Mouse (Mus musculus) embryonic facial prominence, embryonic 15.5 days (tissue): ENCODE measurements around the gene Xab2. TPM values are rescaled to one million over a fixed set of nuclear protein-coding genes. Genes with fewer than 3 reads are reported as not detected.

Source experiments
- ATAC-seq: fragments of 200-750 bp; cut with Nextera tagmentation; 2 replicates; pipeline ENCODE4 v1.8.0; 2017; ENCODE audit warnings: low read depth, moderate TSS enrichment; ENCODE audit not compliant: insufficient number of reproducible peaks, low FRiP score, low TSS enrichment
- H3K27ac ChIP-seq: fragments of 300-500 bp; sonication (generic); replicated peaks from 2 replicates; pipeline ENCODE4 v1.5.1; 2015; ENCODE audit warnings: mild to moderate bottlenecking, inconsistent platforms
- H3K27me3 ChIP-seq: fragments of 300-500 bp; sonication (generic); 2 replicates; pipeline ENCODE4 v1.6.1; 2015; ENCODE audit warnings: inconsistent platforms
- H3K36me3 ChIP-seq: fragments of 300-500 bp; sonication (generic); 2 replicates; pipeline ENCODE4 v1.6.1; 2015; ENCODE audit warnings: mild to moderate bottlenecking, inconsistent platforms
- H3K4me1 ChIP-seq: fragments of 300-500 bp; sonication (generic); 2 replicates; pipeline ENCODE4 v1.6.1; 2015; ENCODE audit warnings: inconsistent platforms
- H3K4me2 ChIP-seq: fragments of 300-500 bp; sonication (generic); replicated peaks from 2 replicates; pipeline ENCODE4 v1.6.1; 2015; ENCODE audit warnings: mild to moderate bottlenecking, inconsistent platforms
- H3K4me3 ChIP-seq: fragments of 300-500 bp; sonication (generic); replicated peaks from 2 replicates; pipeline ENCODE4 v1.5.1; 2015; ENCODE audit warnings: mild to moderate bottlenecking, inconsistent platforms
- H3K9ac ChIP-seq: fragments of 300-500 bp; sonication (generic); 2 replicates; pipeline ENCODE4 v1.6.1; 2015; ENCODE audit warnings: inconsistent platforms
- H3K9me3 ChIP-seq: fragments of 300-500 bp; sonication (generic); replicated peaks from 2 replicates; pipeline ENCODE4 v1.6.1; 2016; ENCODE audit warnings: inconsistent platforms
- WGBS: fragments of 180-500 bp; shearing (Covaris S2); methylation state at CpG from one replicate; pipeline ENCODE4 v1.1.7; 2015; 5-methylcytosine and 5-hydroxymethylcytosine counted together
- polyA plus RNA-seq: library from polyadenylated mRNA; unstranded; fragments of >200 nt; fragmentation: Nextera tagmentation; extraction: Ambion mirVana; gene quantifications from 2 replicates; pipeline ENCODE4 v1.2.1, GENCODE M21; 2015

The Xab2 gene
- polyA plus RNA-seq, 1 experiment from 2014 or later, result 55.7 TPM

DNA sequence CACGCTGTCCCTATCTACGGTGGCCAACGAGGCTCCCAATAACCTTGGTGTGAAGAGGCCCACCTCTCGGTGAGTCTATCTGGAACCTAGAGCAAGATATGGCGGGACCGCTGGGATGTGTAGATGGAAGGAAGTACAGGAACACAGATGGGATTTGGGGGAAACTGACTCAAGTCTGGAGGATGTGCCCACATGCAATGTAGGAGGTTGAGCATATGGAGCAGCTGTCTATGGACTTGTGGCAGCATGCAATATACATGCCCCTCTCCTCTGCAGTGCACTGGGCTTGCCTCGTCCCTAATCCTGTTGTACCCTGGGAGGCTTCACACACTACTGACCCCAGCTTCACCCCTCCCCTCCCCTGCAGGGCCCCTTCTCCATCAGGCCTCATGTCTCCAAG lies 13.3 kb downstream of the Xab2 start:
- peaks cover 62% of the 10 kb centered on the region for H3K36me3 ChIP-seq
- WGBS, result 88% methylated on average over 7 of the region's 7 CpGs
- peaks cover 8% of the 10 kb centered on the region; the same call in 1 of the 2 replicates for H3K4me1 ChIP-seq

GRCm38 (mm10) chr8:3606593-3606992 lies 14.5 kb downstream of the Xab2 start:
- Histone ChIP-seq H3K4me1 (peaks cover 8% of the 10 kb centered on the region; the same call in 1 of the 2 replicates), H3K9me3 (no peaks in the 10 kb centered on the region), H3K4me2 (no peak overlapping the region), H3K4me3 (no peak overlapping the region), H3K9ac (no peak overlapping the region), H3K27ac (0 out of 2 replicates have a peak overlapping the region, but pooled peaks have one; percentile 11), H3K36me3 (peaks cover 58% of the 10 kb centered on the region), H3K27me3 (no peaks in the 10 kb centered on the region)
- no peak for ATAC-seq
- 76% methylated on average over 16 of the region's 16 CpGs for WGBS

More for the DNA sequence above, 13.3 kb downstream of the Xab2 start:
- Histone ChIP-seq H3K9ac (no peak overlapping the region), H3K27ac (no peak overlapping the region), H3K4me2 (no peak overlapping the region), H3K27me3 (no peaks in the 10 kb centered on the region), H3K4me3 (no peak overlapping the region), H3K9me3 (no peaks in the 10 kb centered on the region)
- ATAC-seq, result no peak

GRCm38 (mm10) chr8:3603439-3603838 lies 17.7 kb downstream of the Xab2 start:
- H3K4me3 ChIP-seq, result no peak overlapping the region
- no peak overlapping the region for H3K9ac ChIP-seq
- H3K4me2 ChIP-seq, result no peak overlapping the region
- ATAC-seq, result no peak
- no peaks in the 10 kb centered on the region for H3K4me1 ChIP-seq
- H3K27ac ChIP-seq, result no peak overlapping the region
- peaks cover 42% of the 10 kb centered on the region for H3K36me3 ChIP-seq
- WGBS, result 78% methylated on average over 13 of the region's 13 CpGs
- H3K27me3 ChIP-seq, result no peaks in the 10 kb centered on the region
- H3K9me3 ChIP-seq, result no peaks in the 10 kb centered on the region

- H3K4me2 ChIP-seq, result no peak overlapping the region
- H3K27me3 ChIP-seq, result no peaks in the 10 kb centered on the region
- 0 out of 2 replicates have a peak, but pooled peaks cover 3% of the 10 kb centered on the region for H3K4me1 ChIP-seq
- no peak overlapping the region for H3K9ac ChIP-seq
- 86% methylated on average over 6 of the region's 6 CpGs for WGBS
- ATAC-seq, result no peak; the same call in 1 of the 2 replicates
- H3K9me3 ChIP-seq, result no peaks in the 10 kb centered on the region
- H3K4me3 ChIP-seq, result no peak overlapping the region
- H3K27ac ChIP-seq, result no peak overlapping the region
- H3K36me3 ChIP-seq, result peaks cover 31% of the 10 kb centered on the region
These were observed 20.7 kb downstream of the Xab2 start for GRCm38 (mm10) chr8:3600401-3600800.

DNA sequence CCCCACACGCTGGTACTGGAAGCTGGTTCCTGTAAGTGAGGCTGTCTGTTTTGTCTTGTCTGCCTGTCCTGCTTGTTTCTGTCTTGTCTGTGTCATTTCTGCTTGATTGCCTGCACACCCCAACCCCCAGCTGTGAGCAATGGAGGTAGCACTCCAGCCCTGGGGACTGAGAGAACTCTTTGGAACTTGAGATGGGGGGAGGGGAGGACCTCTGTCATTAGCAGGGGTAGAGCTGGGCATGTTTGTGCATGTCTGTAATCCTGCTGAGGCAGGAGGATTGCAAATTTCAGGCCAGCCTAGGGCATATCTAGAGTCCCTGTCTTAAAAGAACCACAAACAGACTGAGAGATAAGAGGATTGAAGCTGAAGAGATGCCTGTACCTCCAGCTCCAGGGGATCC lies 21.9 kb downstream of the Xab2 start:
- ATAC-seq, result no peak
- Histone ChIP-seq H3K4me1 (0 out of 2 replicates have a peak, but pooled peaks cover 3% of the 10 kb centered on the region), H3K27me3 (no peaks in the 10 kb centered on the region), H3K9ac (no peak overlapping the region), H3K36me3 (peaks cover 28% of the 10 kb centered on the region), H3K9me3 (no peaks in the 10 kb centered on the region), H3K4me2 (no peak overlapping the region), H3K27ac (no peak overlapping the region), H3K4me3 (no peak overlapping the region)
- WGBS, result 50% methylated on average over 1 of the region's 1 CpGs

DNA sequence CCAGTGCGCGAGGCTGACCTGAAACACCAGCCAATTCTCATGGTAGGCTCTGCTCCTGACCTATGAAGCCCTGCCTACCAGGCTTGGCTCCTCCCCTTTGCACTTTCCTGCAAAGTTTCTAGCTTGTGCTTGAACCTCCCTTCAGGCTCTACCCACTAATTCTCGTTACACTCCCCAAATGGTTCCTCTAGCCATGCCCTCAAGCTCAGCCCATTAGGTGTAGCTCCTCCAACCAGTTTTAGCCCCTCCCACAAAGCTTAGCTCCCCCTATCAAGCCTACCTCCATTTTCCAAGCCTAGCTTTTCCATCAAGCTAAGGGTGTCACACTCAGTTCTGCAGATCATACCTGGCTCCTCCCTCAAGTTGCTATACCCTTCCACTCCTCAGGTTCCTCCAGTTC lies 23.1 kb downstream of the Xab2 start:
- H3K9ac ChIP-seq, result no peak overlapping the region
- no peaks in the 10 kb centered on the region for H3K27me3 ChIP-seq
- H3K27ac ChIP-seq, result no peak overlapping the region
- peaks cover 22% of the 10 kb centered on the region for H3K36me3 ChIP-seq
- no peaks in the 10 kb centered on the region for H3K9me3 ChIP-seq
- ATAC-seq, result no peak
- peaks cover 7% of the 10 kb centered on the region; the same call in 1 of the 2 replicates for H3K4me1 ChIP-seq
- WGBS, result 65% methylated on average over 3 of the region's 3 CpGs
- no peak overlapping the region for H3K4me3 ChIP-seq
- no peak overlapping the region for H3K4me2 ChIP-seq

GRCm38 (mm10) chr8:3594466-3594865 lies 26.6 kb downstream of the Xab2 start:
- Histone ChIP-seq H3K27me3 (no peaks in the 10 kb centered on the region), H3K27ac (no peak overlapping the region), H3K9ac (no peak overlapping the region), H3K4me1 (peaks cover 7% of the 10 kb centered on the region; the same call in 1 of the 2 replicates), H3K36me3 (peaks cover 5% of the 10 kb centered on the region; the same call in 1 of the 2 replicates), H3K4me3 (no peak overlapping the region), H3K9me3 (no peaks in the 10 kb centered on the region), H3K4me2 (no peak overlapping the region)
- WGBS, result 79% methylated on average over 2 of the region's 2 CpGs
- no peak for ATAC-seq

DNA sequence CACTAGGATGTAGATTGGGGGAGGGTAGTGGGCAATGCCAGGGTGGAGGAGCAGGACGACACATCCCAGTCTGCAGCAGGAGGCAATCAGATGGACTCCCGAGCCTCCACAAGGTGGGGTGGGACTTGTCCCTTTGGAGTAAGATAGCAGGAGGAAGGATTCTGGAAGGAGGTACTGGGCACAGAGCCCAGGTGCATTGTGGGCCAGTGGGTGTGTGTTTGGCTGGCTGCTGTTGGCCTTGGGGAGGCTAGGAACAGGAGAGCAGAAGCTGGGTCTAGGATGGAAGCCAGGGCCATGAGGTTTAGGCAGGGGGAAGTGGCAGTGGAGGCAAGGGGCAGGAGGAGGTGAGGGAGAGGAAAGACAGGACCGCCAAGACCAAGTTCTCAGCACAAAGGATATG lies 27.6 kb downstream of the Xab2 start:
- WGBS, result 63% methylated on average over 3 of the region's 3 CpGs
- Histone ChIP-seq H3K9me3 (no peaks in the 10 kb centered on the region), H3K27ac (no peak overlapping the region), H3K4me2 (no peak overlapping the region), H3K4me1 (peaks cover 8% of the 10 kb centered on the region; the same call in 1 of the 2 replicates), H3K9ac (no peak overlapping the region), H3K4me3 (no peak overlapping the region), H3K27me3 (no peaks in the 10 kb centered on the region), H3K36me3 (no peaks in the 10 kb centered on the region)
- no peak for ATAC-seq

DNA sequence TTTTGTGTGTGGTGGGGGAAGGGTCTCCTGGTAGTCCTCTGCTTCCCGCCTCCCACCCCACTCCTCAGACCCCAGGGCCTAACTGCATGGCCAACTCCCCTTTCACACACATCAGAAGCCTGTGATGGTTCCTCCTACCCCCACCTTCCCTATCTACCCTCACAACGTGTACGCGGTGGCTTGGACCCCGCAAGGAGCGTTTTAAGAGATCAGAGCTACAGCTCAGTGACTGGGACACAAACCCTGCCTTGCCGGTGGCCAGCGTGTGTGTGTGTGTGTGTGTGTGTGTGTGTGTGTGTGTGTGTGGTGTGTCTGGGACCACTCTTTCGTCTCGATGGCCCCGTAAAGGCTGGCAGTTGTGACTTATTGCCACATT lies 32.9 kb downstream of the Xab2 start:
- H3K9ac ChIP-seq, result peak overlapping the region; percentile 65
- H3K36me3 ChIP-seq, result no peaks in the 10 kb centered on the region
- WGBS, result 1% methylated on average over 11 of the region's 11 CpGs
- peak overlapping the region; percentile 71 for H3K4me3 ChIP-seq
- peaks cover 15% of the 10 kb centered on the region for H3K4me1 ChIP-seq
- peak overlapping the region; percentile 83 for H3K27ac ChIP-seq
- peaks cover 4% of the 10 kb centered on the region for H3K27me3 ChIP-seq
- H3K9me3 ChIP-seq, result no peaks in the 10 kb centered on the region
- H3K4me2 ChIP-seq, result peak overlapping the region; percentile 93
- ATAC-seq, result 0 out of 2 replicates have a peak, but pooled peaks have one; percentile 17

- H3K27ac ChIP-seq, result peak overlapping the region; percentile 83
- H3K36me3 ChIP-seq, result no peaks in the 10 kb centered on the region
- H3K4me3 ChIP-seq, result peak overlapping the region; percentile 71
- H3K4me1 ChIP-seq, result peaks cover 15% of the 10 kb centered on the region
- H3K27me3 ChIP-seq, result peaks cover 4% of the 10 kb centered on the region
- peak; percentile 77 for ATAC-seq
- peak overlapping the region; percentile 65 for H3K9ac ChIP-seq
- no peaks in the 10 kb centered on the region for H3K9me3 ChIP-seq
- H3K4me2 ChIP-seq, result peak overlapping the region; percentile 93
- under 1% methylated on average over 77 of the region's 77 CpGs for WGBS
These were observed 33.5 kb downstream of the Xab2 start for GRCm38 (mm10) chr8:3587391-3588257.

DNA sequence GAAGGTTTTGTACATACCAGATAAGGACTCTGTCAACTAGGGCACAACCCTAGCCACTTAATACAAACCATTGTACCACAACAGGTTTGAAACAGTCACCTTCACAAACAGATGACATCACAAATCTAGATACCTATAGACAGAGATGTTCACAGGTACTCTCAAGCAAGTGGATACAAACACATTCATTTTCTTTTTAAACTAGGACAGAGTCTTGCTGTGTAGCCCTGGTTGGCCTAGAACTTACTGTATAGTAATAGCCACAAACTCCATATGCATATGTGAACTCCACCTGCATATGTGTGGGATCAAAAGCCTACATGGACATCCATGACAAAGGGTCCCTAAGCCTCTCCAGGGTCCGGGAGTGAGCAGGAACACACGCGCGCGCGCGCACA lies 34.1 kb downstream of the Xab2 start, which contains the start of gene Camsap3:
Gene Camsap3, plus strand, starts transcription at position 301 of the 398 bp plus-strand sequence.
- H3K27ac ChIP-seq, result peak within 1 kb of the TSS; percentile 83
- 5% methylated on average over 7 of the region's 7 CpGs for WGBS
- H3K4me3 ChIP-seq, result peak within 1 kb of the TSS; percentile 71
- H3K4me1 ChIP-seq, result peaks cover 15% of the 10 kb centered on the region
- peak within 1 kb of the TSS; percentile 65 for H3K9ac ChIP-seq
- no peaks in the 10 kb centered on the region for H3K36me3 ChIP-seq
- no peak for ATAC-seq
- H3K9me3 ChIP-seq, result no peaks in the 10 kb centered on the region
- H3K4me2 ChIP-seq, result peak within 1 kb of the TSS; percentile 93
- peaks cover 4% of the 10 kb centered on the region for H3K27me3 ChIP-seq
